Mouse (Mus musculus) heart, embryonic 16.5 days (tissue): ENCODE results near the gene Gm10198. TPM values are rescaled to one million over a fixed set of nuclear protein-coding genes. Genes with fewer than 3 reads are reported as not detected.
A peak's percentile ranks its signal among the peaks of the same experiment; 100 is the strongest.

Experiments
- ATAC-seq: fragments of 200-750 bp; cut with Nextera tagmentation; replicated peaks from 2 replicates; pipeline ENCODE4 v1.8.0; 2017; ENCODE audit warnings: moderate number of reproducible peaks; ENCODE audit not compliant: insufficient read depth, low FRiP score; ENCODE audit errors: extremely low read depth
- H3K27ac ChIP-seq: fragments of 300-500 bp; sonication (generic); 2 replicates; pipeline ENCODE4 v1.5.1; 2014; ENCODE audit warnings: mild to moderate bottlenecking, low read length, control low read depth, moderate library complexity
- H3K27me3 ChIP-seq: fragments of 300-500 bp; sonication (generic); 2 replicates; pipeline ENCODE4 v1.6.1; 2014; ENCODE audit warnings: low read length, mixed read lengths; ENCODE audit not compliant: control insufficient read depth, insufficient read depth
- H3K36me3 ChIP-seq: fragments of 300-500 bp; sonication (generic); 2 replicates; pipeline ENCODE4 v1.6.1; 2014; ENCODE audit not compliant: control insufficient read depth, insufficient read depth
- H3K4me1 ChIP-seq: fragments of 300-500 bp; sonication (generic); 2 replicates; pipeline ENCODE4 v1.6.1; 2014; ENCODE audit warnings: low read length, mixed read lengths; ENCODE audit not compliant: control insufficient read depth, insufficient read depth
- H3K4me2 ChIP-seq: fragments of 300-500 bp; sonication (generic); 2 replicates; pipeline ENCODE4 v1.6.1; 2014; ENCODE audit warnings: low read depth, mild to moderate bottlenecking, control low read depth, low read length
- H3K4me3 ChIP-seq: fragments of 300-500 bp; sonication (generic); 2 replicates; pipeline ENCODE4 v1.5.1; 2014; ENCODE audit warnings: mild to moderate bottlenecking, control low read depth, low read length
- H3K9ac ChIP-seq: fragments of 300-500 bp; sonication (generic); 2 replicates; pipeline ENCODE4 v1.6.1; 2014; ENCODE audit warnings: low read length, control low read depth
- H3K9me3 ChIP-seq: fragments of 300-500 bp; sonication (generic); replicated peaks from 2 replicates; pipeline ENCODE4 v1.6.1; 2016; ENCODE audit warnings: low read length; ENCODE audit not compliant: control insufficient read depth
- WGBS: fragments of 180-500 bp; shearing (Covaris S2); extraction: QIAGEN DNeasy Blood & Tissue Kit; methylation state at CpG from one replicate; pipeline ENCODE4 v1.1.7; 2014; 5-methylcytosine and 5-hydroxymethylcytosine counted together
- polyA plus RNA-seq: library from polyadenylated mRNA; unstranded; fragments of >200 nt; fragmentation: Nextera tagmentation; extraction: Ambion mirVana; gene quantifications from 2 replicates; pipeline ENCODE4 v1.2.1, GENCODE M21; 2015

Gene Gm10198
- polyA plus RNA-seq, 1 experiment from 2014 or later = not detected

- Histone ChIP-seq H3K27ac (no peak overlapping the region), H3K27me3 (no peaks in the 10 kb centered on the region), H3K36me3 (no peaks in the 10 kb centered on the region), H3K9me3 (no peaks in the 10 kb centered on the region), H3K9ac (no peak overlapping the region), H3K4me1 (no peaks in the 10 kb centered on the region), H3K4me3 (no peak overlapping the region), H3K4me2 (no peak overlapping the region)
- WGBS = 73% methylated on average over 7 of the region's 7 CpGs
- no peak for ATAC-seq
Observed at GRCm38 (mm10) chr13:111623112-111623511, 30.5 kb downstream of the Gm10198 start.

- H3K4me1 ChIP-seq = no peaks in the 10 kb centered on the region
- H3K9ac ChIP-seq = no peak overlapping the region
- no peaks in the 10 kb centered on the region for H3K36me3 ChIP-seq
- WGBS = 58% methylated on average over 6 of the region's 6 CpGs
- H3K27me3 ChIP-seq = no peaks in the 10 kb centered on the region
- no peak overlapping the region for H3K4me3 ChIP-seq
- no peak for ATAC-seq
- H3K27ac ChIP-seq = no peak overlapping the region
- H3K4me2 ChIP-seq = no peak overlapping the region
- H3K9me3 ChIP-seq = no peaks in the 10 kb centered on the region
Observed at GRCm38 (mm10) chr13:111624115-111624514, 31.5 kb downstream of the Gm10198 start.

GRCm38 (mm10) chr13:111634163-111635160, 41.9 kb downstream of the Gm10198 start:
- Histone ChIP-seq H3K9me3 (no peaks in the 10 kb centered on the region), H3K4me1 (no peaks in the 10 kb centered on the region), H3K27ac (no peak overlapping the region), H3K9ac (no peak overlapping the region), H3K27me3 (no peaks in the 10 kb centered on the region), H3K4me2 (no peak overlapping the region), H3K4me3 (no peak overlapping the region), H3K36me3 (no peaks in the 10 kb centered on the region)
- 0 out of 2 replicates have a peak, but pooled peaks have one; percentile 41 for ATAC-seq
- WGBS = 73% methylated on average over 16 of the region's 16 CpGs

GRCm38 (mm10) chr13:111640319-111640718, 47.7 kb downstream of the Gm10198 start:
- Histone ChIP-seq H3K9me3 (no peaks in the 10 kb centered on the region), H3K36me3 (no peaks in the 10 kb centered on the region), H3K4me3 (no peak overlapping the region), H3K4me1 (no peaks in the 10 kb centered on the region), H3K27ac (no peak overlapping the region), H3K27me3 (no peaks in the 10 kb centered on the region), H3K4me2 (no peak overlapping the region), H3K9ac (no peak overlapping the region)
- WGBS = 75% methylated on average over 6 of the region's 6 CpGs
- ATAC-seq = no peak

Other genes starting within 250 kb of the Gm10198 start
- 51.9 and 58.3 TPM in 2 replicates for gene Gpbp1, start 102.7 kb upstream of the Gm10198 start, polyA plus RNA-seq
- gene Gm49496, start 42.8 kb upstream of the Gm10198 start, polyA plus RNA-seq = not detected in 2 replicates
- 11.7 and 14.0 TPM in 2 replicates for gene Mier3, start 88.2 kb downstream of the Gm10198 start, polyA plus RNA-seq
- gene Map3k1, start 216.2 kb downstream of the Gm10198 start, polyA plus RNA-seq = 11.7 and 12.9 TPM in 2 replicates